Mouse (Mus musculus) E14TG2a.4 (cell line): ENCODE measurements around the gene Uchl5.

ENCODE experiments used
- CTCF ChIP-seq: conservative IDR thresholded peaks from 2 replicates; pipeline ENCODE4 v1.5.1; 2014; ENCODE audit warnings: low read length
- NANOG ChIP-seq: IDR thresholded peaks from 2 replicates; pipeline ENCODE4 v1.6.1; 2014; ENCODE audit warnings: borderline replicate concordance, low read length, mixed read lengths
- POU5F1 ChIP-seq: IDR thresholded peaks from 2 replicates; pipeline ENCODE4 v1.6.1; 2014; ENCODE audit warnings: low read length, borderline replicate concordance

GRCm38 (mm10) chr1:143762159-143762558 lies 14.9 kb upstream of the Uchl5 start:
- TF ChIP-seq CTCF, result no peak
- TF ChIP-seq NANOG, result no peak
- no peak for TF ChIP-seq POU5F1
